ENCODE assay signal across 11 mouse cellular contexts in genomic region chr11:58235152-58235551, GRCm38 (mm10). TPM values are rescaled to one million over a fixed set of nuclear protein-coding genes. Genes with fewer than 3 reads are reported as not detected.
A peak's percentile ranks its signal among the peaks of the same experiment; 100 is the strongest.
DNase-seq lines count a peak whose midpoint lies in the region; ATAC-seq and TF ChIP-seq lines count a peak whose summit lies in the region.
"Had no signal": no experiment of that assay in that cellular context is flagged by ENCODE, and none has a peak within 500 bp of the region (broad histone marks: within the 10 kb centered on the region; RNA-seq: fewer than 3 reads in every experiment).

No protein-coding gene starts in this region.

- no peaks in the 10 kb centered on the region for H3K4me1 ChIP-seq in limb, embryonic 11.5 days (ENCODE audit: control insufficient read depth, insufficient read depth, low read length)
- H3K4me1 ChIP-seq in stomach, postnatal 0 days (replicated peaks; ENCODE audit: control insufficient read depth, insufficient read depth): peaks cover 3% of the 10 kb centered on the region; the same call in 1 of the 2 replicates
- no peaks in the 10 kb centered on the region for H3K4me1 ChIP-seq in hindbrain, embryonic 16.5 days (ENCODE audit: control insufficient read depth, insufficient read depth, low read depth, low read length)
- H3K4me1 ChIP-seq: embryonic facial prominence, embryonic 12.5 days had no signal

- peak; percentile 52 for DNase-seq in heart, postnatal 4 days
- DNase-seq in heart, adult 9 months (ENCODE audit: low spot score in 2 of 2): no peak
- DNase-seq in CD8-positive naive resting alpha-beta T cell, adult 2 months (ENCODE audit: low read depth in 2 of 2, low spot score in 2 of 2): peak; percentile 55 to 68
- peak; percentile 22 for DNase-seq in brain, adult 2 months (ENCODE audit: low read depth, low spot score)
- peak; percentile 64 for DNase-seq in limb, embryonic 11.5 days (ENCODE audit: low spot score)
- DNase-seq in stomach, postnatal 0 days (ENCODE audit: low spot score): peak; percentile 49
- DNase-seq in cerebellum, adult 11 months: no peak

- H3K9me3 ChIP-seq in limb, embryonic 11.5 days (ENCODE audit: control insufficient read depth, low read length): no peaks in the 10 kb centered on the region
- no peaks in the 10 kb centered on the region for H3K9me3 ChIP-seq in stomach, postnatal 0 days (ENCODE audit: control insufficient read depth, low read length)
- H3K9me3 ChIP-seq in hindbrain, embryonic 16.5 days (ENCODE audit: control insufficient read depth, low read length): no peaks in the 10 kb centered on the region
- H3K9me3 ChIP-seq: embryonic facial prominence, embryonic 12.5 days; limb, embryonic 15.5 days; stomach, embryonic 15.5 days had no signal

- no peaks in the 10 kb centered on the region for H3K36me3 ChIP-seq in limb, embryonic 11.5 days (ENCODE audit: control insufficient read depth, insufficient read depth, low read length)
- no peaks in the 10 kb centered on the region for H3K36me3 ChIP-seq in stomach, postnatal 0 days (ENCODE audit: control insufficient read depth, insufficient read depth, low read length)
- no peaks in the 10 kb centered on the region for H3K36me3 ChIP-seq in hindbrain, embryonic 16.5 days (ENCODE audit: control insufficient read depth, insufficient read depth, low read length)
- H3K36me3 ChIP-seq: embryonic facial prominence, embryonic 12.5 days; limb, embryonic 15.5 days; stomach, embryonic 15.5 days had no signal

- H3K4me3 ChIP-seq in limb, embryonic 11.5 days (ENCODE audit: low read depth, low read length): no peak overlapping the region
- H3K4me3 ChIP-seq in stomach, postnatal 0 days (ENCODE audit: low read depth, low read length): no peak overlapping the region
- no peak overlapping the region for H3K4me3 ChIP-seq in hindbrain, embryonic 16.5 days (ENCODE audit: low read length)
- H3K4me3 ChIP-seq: embryonic facial prominence, embryonic 12.5 days; limb, embryonic 15.5 days; stomach, embryonic 15.5 days had no signal

- ATAC-seq in limb, embryonic 11.5 days (ENCODE audit: insufficient number of reproducible peaks, low FRiP score, low TSS enrichment, low read depth): no peak
- no peak for ATAC-seq in stomach, postnatal 0 days (ENCODE audit: low FRiP score, low TSS enrichment)
- ATAC-seq in hindbrain, embryonic 16.5 days: no peak

- H3K9ac ChIP-seq in limb, embryonic 11.5 days (ENCODE audit: low read length): no peak overlapping the region
- no peak overlapping the region for H3K9ac ChIP-seq in stomach, postnatal 0 days (ENCODE audit: low read length)
- H3K9ac ChIP-seq in hindbrain, embryonic 16.5 days (ENCODE audit: low read depth, low read length): no peak overlapping the region
- H3K9ac ChIP-seq: embryonic facial prominence, embryonic 12.5 days; limb, embryonic 15.5 days; stomach, embryonic 15.5 days had no signal

- peak; percentile 73 for TF ChIP-seq CTCF in stomach, postnatal 0 days (IDR thresholded peaks at IDR 0.05; ENCODE audit: low read depth)

- no peak overlapping the region for H3K27ac ChIP-seq in limb, embryonic 11.5 days (replicated peaks; ENCODE audit: low read depth, low read length)
- H3K27ac ChIP-seq in stomach, postnatal 0 days (replicated peaks): no peak overlapping the region
- H3K27ac ChIP-seq in hindbrain, embryonic 16.5 days (ENCODE audit: low read depth, low read length): no peak overlapping the region
- H3K27ac ChIP-seq: embryonic facial prominence, embryonic 12.5 days; limb, embryonic 15.5 days; stomach, embryonic 15.5 days had no signal

- H3K27me3 ChIP-seq in limb, embryonic 11.5 days (ENCODE audit: control insufficient read depth, insufficient read depth, low read length): no peaks in the 10 kb centered on the region
- no peaks in the 10 kb centered on the region for H3K27me3 ChIP-seq in stomach, postnatal 0 days (ENCODE audit: control insufficient read depth, insufficient read depth, low read length)
- no peaks in the 10 kb centered on the region for H3K27me3 ChIP-seq in hindbrain, embryonic 16.5 days (replicated peaks; ENCODE audit: control insufficient read depth, insufficient read depth, low read length)
- H3K27me3 ChIP-seq: embryonic facial prominence, embryonic 12.5 days; limb, embryonic 15.5 days; stomach, embryonic 15.5 days had no signal

- TF ChIP-seq EP300 in stomach, postnatal 0 days (optimal IDR thresholded peaks at IDR 0.05): no peak

- 15% methylated on average over 6 of the region's 6 CpGs for WGBS in limb, embryonic 11.5 days
- 24% methylated on average over 6 of the region's 6 CpGs for WGBS in stomach, postnatal 0 days
- 9% methylated on average over 6 of the region's 6 CpGs for WGBS in hindbrain, embryonic 16.5 days

- no peak overlapping the region for H3K4me2 ChIP-seq in limb, embryonic 11.5 days (ENCODE audit: low read depth, severe bottlenecking)
- H3K4me2 ChIP-seq in stomach, postnatal 0 days (replicated peaks; ENCODE audit: low read depth): no peak overlapping the region
- H3K4me2 ChIP-seq in hindbrain, embryonic 16.5 days (ENCODE audit: low read length): no peak overlapping the region
- H3K4me2 ChIP-seq: embryonic facial prominence, embryonic 12.5 days; limb, embryonic 15.5 days; stomach, embryonic 15.5 days had no signal

RNA-seq across cellular contexts. Expression of gene Irgm2, which starts 35.7 kb away (rescaled TPM):
- 1 to 10 TPM; 4.4 to 4.8 TPM for total RNA-seq in heart, postnatal 4 days (2021)
- polyA plus RNA-seq in limb, embryonic 11.5 days (2014; fragmentation: Nextera tagmentation; extraction: Ambion mirVana): 0.12 and 0.40 TPM in 2 replicates
- polyA plus RNA-seq in stomach, postnatal 0 days (2015; fragmentation: Nextera tagmentation; extraction: Ambion mirVana): 3.8 and 3.9 TPM in 2 replicates
- 1.5 and 1.7 TPM in 2 replicates for polyA plus RNA-seq in hindbrain, embryonic 16.5 days (2015; fragmentation: Nextera tagmentation; extraction: Ambion mirVana)

RNA-seq across cellular contexts. Expression of gene Igtp, which starts 35.8 kb away (rescaled TPM):
- 1 to 10 TPM; 4.8 to 4.9 TPM for total RNA-seq in heart, postnatal 4 days (2021)
- 1.6 and 2.1 TPM in 2 replicates for polyA plus RNA-seq in limb, embryonic 11.5 days (2014; fragmentation: Nextera tagmentation; extraction: Ambion mirVana)
- 4.1 and 4.7 TPM in 2 replicates for polyA plus RNA-seq in stomach, postnatal 0 days (2015; fragmentation: Nextera tagmentation; extraction: Ambion mirVana)
- 2.3 and 2.4 TPM in 2 replicates for polyA plus RNA-seq in hindbrain, embryonic 16.5 days (2015; fragmentation: Nextera tagmentation; extraction: Ambion mirVana)

RNA-seq across cellular contexts. Expression of gene 4930438A08Rik, which starts 39.4 kb away (rescaled TPM):
- total RNA-seq in heart, postnatal 4 days (2021): not detected
- not detected in 2 replicates for polyA plus RNA-seq in limb, embryonic 11.5 days (2014; fragmentation: Nextera tagmentation; extraction: Ambion mirVana)
- polyA plus RNA-seq in stomach, postnatal 0 days (2015; fragmentation: Nextera tagmentation; extraction: Ambion mirVana): 0.49 and 0.50 TPM in 2 replicates
- polyA plus RNA-seq in hindbrain, embryonic 16.5 days (2015; fragmentation: Nextera tagmentation; extraction: Ambion mirVana): 0.11 TPM in 1 of 2 replicates, not detected in the other

Comparison
In these comparisons a context has a peak if more than half of its experiments do, and no peak if none do; other contexts are left out.
1. DNase-seq: peak in heart, postnatal 4 days (single experiment), CD8-positive naive resting alpha-beta T cell, adult 2 months (2 of 2), brain, adult 2 months (single experiment), limb, embryonic 11.5 days (single experiment) and stomach, postnatal 0 days (single experiment); none in heart, adult 9 months (0 of 2) and cerebellum, adult 11 months (single experiment).